In the genomic region with DNA sequence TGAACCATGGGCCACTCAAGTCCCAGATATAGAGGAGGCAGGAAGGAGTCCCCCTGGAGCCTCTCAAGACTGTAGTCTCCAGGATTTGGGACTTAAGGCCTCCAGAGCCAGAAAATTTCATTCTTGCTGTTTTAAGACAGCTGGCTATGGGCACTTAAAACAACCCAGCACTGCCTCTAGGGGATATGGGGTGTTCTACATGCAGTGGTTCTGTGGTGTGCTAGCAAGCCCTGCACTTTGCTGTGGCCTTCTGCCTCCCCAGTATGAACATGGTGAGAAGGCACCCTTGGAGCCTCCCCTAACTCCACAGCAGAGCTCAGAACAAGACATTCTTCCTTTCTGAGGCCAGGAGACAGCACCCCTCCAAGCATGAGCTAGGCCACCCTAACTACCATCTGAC, we compare ENCODE assay signal across 9 mouse cellular contexts. TPM values are rescaled to one million over a fixed set of nuclear protein-coding genes. Genes with fewer than 3 reads are reported as not detected.
DNase-seq lines count a peak whose midpoint lies in the region; ATAC-seq and TF ChIP-seq lines count a peak whose summit lies in the region.
"Not testable (repeated sequence)": the region's sequence is repeated elsewhere in the genome, so short reads cannot be mapped to it uniquely, and the experiment has no call there.
"Had no signal": no experiment of that assay in that cellular context is flagged by ENCODE, and none has a peak within 500 bp of the region (broad histone marks: within the 10 kb centered on the region; RNA-seq: fewer than 3 reads in every experiment).

No protein-coding gene starts in this region.

- not testable (repeated sequence) for H3K36me3 ChIP-seq in liver, postnatal 0 days (replicated peaks; ENCODE audit: insufficient read depth, low read length)

- peak; percentile 28 for DNase-seq in ES-CJ7 (ENCODE audit: low read depth, low spot score)
- DNase-seq in liver, postnatal 0 days, result not testable (repeated sequence)

- 0 out of 2 replicates have a peak, but pooled peaks have one; percentile 26 for ATAC-seq in erythroid progenitor cell, adult 5-6 weeks (replicated peaks; ENCODE audit: low FRiP score, poor library complexity, severe bottlenecking)
- ATAC-seq in frontal cortex, adult (ENCODE audit: low TSS enrichment), result 0 out of 2 replicates have a peak, but pooled peaks have one; percentile 50
- not testable (repeated sequence) for ATAC-seq in liver, postnatal 0 days
- peak; percentile 46; the same call in 1 of the 2 replicates for ATAC-seq in megakaryocyte-erythroid progenitor cell, adult 5-6 weeks (replicated peaks; ENCODE audit: low FRiP score, low TSS enrichment, poor library complexity, severe bottlenecking)

- H3K4me2 ChIP-seq in liver, postnatal 0 days (ENCODE audit: low read depth, low read length), result not testable (repeated sequence)

- peak; percentile 17; the same call in 1 of the 2 replicates for TF ChIP-seq CTCF in liver, postnatal 0 days (IDR thresholded peaks at IDR 0.05; ENCODE audit: low read depth)

- not testable (repeated sequence) for H3K27me3 ChIP-seq in liver, postnatal 0 days (ENCODE audit: insufficient read depth, low read length)

- not testable (repeated sequence) for H3K4me1 ChIP-seq in liver, postnatal 0 days (ENCODE audit: insufficient read depth)

- not testable (repeated sequence) for TF ChIP-seq EP300 in liver, postnatal 0 days (IDR thresholded peaks at IDR 0.05; ENCODE audit: low read depth)

- H3K9ac ChIP-seq in liver, postnatal 0 days (replicated peaks), result not testable (repeated sequence)

- H3K4me3 ChIP-seq in liver, postnatal 0 days (ENCODE audit: low read depth, low read length), result not testable (repeated sequence)

- not testable (repeated sequence) for H3K9me3 ChIP-seq in liver, postnatal 0 days (ENCODE audit: low read length)

- not testable (repeated sequence) for H3K27ac ChIP-seq in liver, postnatal 0 days (ENCODE audit: low read depth)

RNA-seq across cellular contexts. Expression of a gene that starts 12.8 kb away (rescaled TPM):
- 152 and 165 TPM in 2 replicates for total RNA-seq in erythroid progenitor cell, adult 5-6 weeks (2015; ENCODE audit: low replicate concordance)
- total RNA-seq in erythroid progenitor cell, adult 5-6 weeks (2017; ENCODE audit: low replicate concordance), result 245 and 276 TPM in 2 replicates
- 15.3 and 16.7 TPM in 2 replicates for polyA plus RNA-seq in liver, postnatal 0 days (2015; fragmentation: Nextera tagmentation; extraction: Ambion mirVana)
- total RNA-seq in megakaryocyte-erythroid progenitor cell, adult 5-6 weeks (2014; fragmentation: Nextera tagmentation), result 183 and 235 TPM in 2 replicates
- 68.1 and 88.4 TPM in 2 replicates for total RNA-seq in megakaryocyte-erythroid progenitor cell, adult 5-6 weeks (2017)

RNA-seq across cellular contexts. Expression of a gene that starts 36.7 kb away (rescaled TPM):
- total RNA-seq in erythroid progenitor cell, adult 5-6 weeks (2015; ENCODE audit: low replicate concordance), result 12.2 and 12.3 TPM in 2 replicates
- total RNA-seq in erythroid progenitor cell, adult 5-6 weeks (2017; ENCODE audit: low replicate concordance), result 10.9 and 14.4 TPM in 2 replicates
- 3.0 TPM in 2 replicates for polyA plus RNA-seq in liver, postnatal 0 days (2015; fragmentation: Nextera tagmentation; extraction: Ambion mirVana)
- total RNA-seq in megakaryocyte-erythroid progenitor cell, adult 5-6 weeks (2014; fragmentation: Nextera tagmentation), result 0.42 and 0.79 TPM in 2 replicates
- 0.30 and 0.99 TPM in 2 replicates for total RNA-seq in megakaryocyte-erythroid progenitor cell, adult 5-6 weeks (2017)

RNA-seq across cellular contexts. Expression of a gene that starts 49.3 kb away (rescaled TPM):
- 3.6 TPM in 1 of 2 replicates, not detected in the other for total RNA-seq in erythroid progenitor cell, adult 5-6 weeks (2015; ENCODE audit: low replicate concordance)
- not detected in 2 replicates for total RNA-seq in erythroid progenitor cell, adult 5-6 weeks (2017; ENCODE audit: low replicate concordance)
- polyA plus RNA-seq in liver, postnatal 0 days (2015; fragmentation: Nextera tagmentation; extraction: Ambion mirVana), result 1.3 and 2.8 TPM in 2 replicates
- total RNA-seq in megakaryocyte-erythroid progenitor cell, adult 5-6 weeks (2014; fragmentation: Nextera tagmentation), result 6.4 and 17.6 TPM in 2 replicates
- 0.88 and 4.8 TPM in 2 replicates for total RNA-seq in megakaryocyte-erythroid progenitor cell, adult 5-6 weeks (2017)
- polyA plus RNA-seq: embryonic facial prominence, embryonic 10.5 days; forebrain, embryonic 12.5 days; forebrain, embryonic 14.5 days; forebrain, embryonic 16.5 days had no signal

Comparison
In these comparisons a context has a peak if more than half of its experiments do, and no peak if none do; other contexts are left out.
1. RNA of a gene that starts 36.7 kb away (total RNA-seq): 10.9 to 14.4 TPM in erythroid progenitor cell, adult 5-6 weeks; 0.30 to 0.99 TPM in megakaryocyte-erythroid progenitor cell, adult 5-6 weeks; every median in the first group is over 4 times any median in the second.